Mouse (Mus musculus): ENCODE results near the gene Gm21732.
"Not testable (repeated sequence)": the region's sequence is repeated elsewhere in the genome, so short reads cannot be mapped to it uniquely, and the experiment has no call there.

Gene Gm21732

GRCm38 (mm10) chrY:38575591-38575990, at the start of gene Gm21732:
Gene Gm21732 (minus strand): TSS chrY:38575691.
- DNase-seq: not testable (repeated sequence)

Data from thymus, postnatal 4 days (tissue).